Comparison of ENCODE assay signal across 8 mouse cellular contexts in genomic region chr11:94939280-94939679, GRCm38 (mm10). TPM values are rescaled to one million over a fixed set of nuclear protein-coding genes. Genes with fewer than 3 reads are reported as not detected.
DNase-seq lines count a peak whose midpoint lies in the region; ATAC-seq and TF ChIP-seq lines count a peak whose summit lies in the region.

No protein-coding gene starts in this region.

- no peak overlapping the region for H3K4me3 ChIP-seq in testis, adult 2 months (ENCODE audit: control insufficient read depth, low read depth, low read length)
- H3K4me3 ChIP-seq in kidney, embryonic 14.5 days (ENCODE audit: low read length), result peak overlapping the region; percentile 59; the same call in 1 of the 2 replicates
- H3K4me3 ChIP-seq in limb, embryonic 15.5 days, result peak overlapping the region; percentile 61
- no peak overlapping the region for H3K4me3 ChIP-seq in olfactory bulb, adult 2 months (ENCODE audit: insufficient read depth, low read depth, low read length)

- WGBS in kidney, embryonic 14.5 days, result 20% methylated on average over 4 of the region's 4 CpGs
- WGBS in limb, embryonic 15.5 days, result 12% methylated on average over 4 of the region's 4 CpGs
- 14% methylated on average over 4 of the region's 4 CpGs for WGBS in olfactory bulb, adult 2 months

- no peak for TF ChIP-seq POLR2A in testis, adult 2 months (IDR thresholded peaks at IDR 0.05; ENCODE audit: control insufficient read depth, low read depth, low read length)
- TF ChIP-seq POLR2A in olfactory bulb, adult 2 months (IDR thresholded peaks at IDR 0.05; ENCODE audit: insufficient read depth, low read depth, low read length), result no peak

- H3K36me3 ChIP-seq in testis, adult 2 months (ENCODE audit: control insufficient read depth, insufficient read depth, low read length), result no peaks in the 10 kb centered on the region
- peaks cover 47% of the 10 kb centered on the region for H3K36me3 ChIP-seq in kidney, embryonic 14.5 days (ENCODE audit: control insufficient read depth, insufficient read depth, low read length)
- peaks cover 64% of the 10 kb centered on the region for H3K36me3 ChIP-seq in limb, embryonic 15.5 days

- peak; percentile 74; the same call in 1 of the 2 replicates for TF ChIP-seq CTCF in testis, adult 2 months (IDR thresholded peaks at IDR 0.05; ENCODE audit: control insufficient read depth, insufficient read depth, insufficient replicate concordance, low read depth, low read length)
- peak; percentile 68 for TF ChIP-seq CTCF in olfactory bulb, adult 2 months (IDR thresholded peaks at IDR 0.05; ENCODE audit: insufficient read depth, low read depth, low read length)

- H3K4me2 ChIP-seq in kidney, embryonic 14.5 days (replicated peaks; ENCODE audit: low read depth, low read length), result peak overlapping the region; percentile 52
- peak overlapping the region; percentile 64 for H3K4me2 ChIP-seq in limb, embryonic 15.5 days

- no peak for ATAC-seq in kidney, embryonic 14.5 days (ENCODE audit: low FRiP score, low TSS enrichment)
- no peak for ATAC-seq in limb, embryonic 15.5 days (ENCODE audit: insufficient number of reproducible peaks, low FRiP score, low TSS enrichment, low read depth)

- H3K27ac ChIP-seq in testis, adult 2 months (ENCODE audit: control insufficient read depth, insufficient read depth, low read depth, low read length), result no peak overlapping the region
- H3K27ac ChIP-seq in kidney, embryonic 14.5 days (ENCODE audit: low read depth, low read length), result peak overlapping the region; percentile 42; the same call in 1 of the 2 replicates
- peak overlapping the region; percentile 97 for H3K27ac ChIP-seq in limb, embryonic 15.5 days
- no peak overlapping the region for H3K27ac ChIP-seq in olfactory bulb, adult 2 months (ENCODE audit: insufficient read depth, low read depth, low read length)

- H3K9me3 ChIP-seq in kidney, embryonic 14.5 days (ENCODE audit: control insufficient read depth, low read length), result no peaks in the 10 kb centered on the region
- H3K9me3 ChIP-seq in limb, embryonic 15.5 days, result no peaks in the 10 kb centered on the region

- DNase-seq in testis, postnatal 14 days (ENCODE audit: low spot score), result no peak
- peak; percentile 44 for DNase-seq in c-Kit-positive CD71-positive TER-119-negative erythroid progenitor cells, embryonic 14.5 days (ENCODE audit: low read depth)
- peak; percentile 75 for DNase-seq in gastrocnemius, adult 18-20 months (ENCODE audit: low spot score)
- peak; percentile 56 for DNase-seq in yolk sac, embryonic 10.5 days (ENCODE audit: low spot score)

- H3K27me3 ChIP-seq in testis, adult 2 months (ENCODE audit: control insufficient read depth, insufficient read depth, low read length), result 0 out of 2 replicates have a peak, but pooled peaks cover 2% of the 10 kb centered on the region
- H3K27me3 ChIP-seq in kidney, embryonic 14.5 days (ENCODE audit: control insufficient read depth, insufficient read depth, low read length), result peaks cover 8% of the 10 kb centered on the region; the same call in 1 of the 2 replicates
- H3K27me3 ChIP-seq in limb, embryonic 15.5 days, result 0 out of 2 replicates have a peak, but pooled peaks cover 12% of the 10 kb centered on the region

- peaks cover 15% of the 10 kb centered on the region for H3K4me1 ChIP-seq in testis, adult 2 months (ENCODE audit: control insufficient read depth, insufficient read depth, low read length)
- peaks cover 22% of the 10 kb centered on the region for H3K4me1 ChIP-seq in kidney, embryonic 14.5 days (ENCODE audit: control insufficient read depth, insufficient read depth, low read length)
- H3K4me1 ChIP-seq in limb, embryonic 15.5 days, result peaks cover 86% of the 10 kb centered on the region
- H3K4me1 ChIP-seq in olfactory bulb, adult 2 months (ENCODE audit: control insufficient read depth, insufficient read depth, low read length), result peaks cover 36% of the 10 kb centered on the region

- peak overlapping the region; percentile 38; the same call in 1 of the 2 replicates for H3K9ac ChIP-seq in kidney, embryonic 14.5 days (ENCODE audit: low read depth, low read length)
- peak overlapping the region; percentile 81 for H3K9ac ChIP-seq in limb, embryonic 15.5 days

RNA-seq across cellular contexts. Expression of gene Col1a1, which starts 3.3 kb away (rescaled TPM):
- 14.3 and 18.0 TPM in 2 replicates for polyA plus RNA-seq in testis, adult 2 months (2012; rRNA removed)
- total RNA-seq in gastrocnemius, adult 18-20 months (2021), result 10 to 100 TPM; 64.6 to 65.0 TPM
- 248 and 380 TPM in 2 replicates for polyA plus RNA-seq in kidney, embryonic 14.5 days (2014; fragmentation: Nextera tagmentation; extraction: Ambion mirVana)
- polyA plus RNA-seq in limb, embryonic 15.5 days (2015; fragmentation: Nextera tagmentation; extraction: Ambion mirVana), result 4,882 and 5,832 TPM in 2 replicates
- not detected in 2 replicates for polyA plus RNA-seq in olfactory bulb, adult 2 months (2012; ENCODE audit: insufficient read depth, insufficient read length, low replicate concordance, missing spikeins)

RNA-seq across cellular contexts. Expression of gene Hils1, which starts 28.1 kb away (rescaled TPM):
- polyA plus RNA-seq in testis, adult 2 months (2012; rRNA removed), result 1,028 and 1,102 TPM in 2 replicates
- total RNA-seq in gastrocnemius, adult 18-20 months (2021), result not detected
- polyA plus RNA-seq in kidney, embryonic 14.5 days (2014; fragmentation: Nextera tagmentation; extraction: Ambion mirVana), result not detected in 2 replicates
- 0.42 TPM in 1 of 2 replicates, not detected in the other for polyA plus RNA-seq in limb, embryonic 15.5 days (2015; fragmentation: Nextera tagmentation; extraction: Ambion mirVana)
- not detected in 2 replicates for polyA plus RNA-seq in olfactory bulb, adult 2 months (2012; ENCODE audit: insufficient read depth, insufficient read length, low replicate concordance, missing spikeins)

RNA-seq across cellular contexts. Expression of gene Sgca, which starts 36.8 kb away (rescaled TPM):
- 27.5 and 33.7 TPM in 2 replicates for polyA plus RNA-seq in testis, adult 2 months (2012; rRNA removed)
- 100 to 1,000 TPM; 283 to 304 TPM for total RNA-seq in gastrocnemius, adult 18-20 months (2021)
- polyA plus RNA-seq in kidney, embryonic 14.5 days (2014; fragmentation: Nextera tagmentation; extraction: Ambion mirVana), result 0.24 TPM in 1 of 2 replicates, not detected in the other
- polyA plus RNA-seq in limb, embryonic 15.5 days (2015; fragmentation: Nextera tagmentation; extraction: Ambion mirVana), result 7.5 and 18.9 TPM in 2 replicates
- polyA plus RNA-seq in olfactory bulb, adult 2 months (2012; ENCODE audit: insufficient read depth, insufficient read length, low replicate concordance, missing spikeins), result not detected in 2 replicates

RNA-seq across cellular contexts. Expression of gene Ppp1r9b, which starts 51.6 kb away (rescaled TPM):
- polyA plus RNA-seq in testis, adult 2 months (2012; rRNA removed), result 14.6 and 15.0 TPM in 2 replicates
- 10 to 100 TPM; 16.1 to 24.5 TPM for total RNA-seq in gastrocnemius, adult 18-20 months (2021)
- 12.0 and 14.6 TPM in 2 replicates for polyA plus RNA-seq in kidney, embryonic 14.5 days (2014; fragmentation: Nextera tagmentation; extraction: Ambion mirVana)
- polyA plus RNA-seq in limb, embryonic 15.5 days (2015; fragmentation: Nextera tagmentation; extraction: Ambion mirVana), result 9.7 and 9.9 TPM in 2 replicates
- polyA plus RNA-seq in olfactory bulb, adult 2 months (2012; ENCODE audit: insufficient read depth, insufficient read length, low replicate concordance, missing spikeins), result 129 TPM in 1 of 2 replicates, not detected in the other

Comparison
In these comparisons a context has a peak if more than half of its experiments do, and no peak if none do; other contexts are left out.
1. H3K27ac ChIP-seq: peak in kidney, embryonic 14.5 days (single experiment) and limb, embryonic 15.5 days (single experiment); none in testis, adult 2 months (single experiment) and olfactory bulb, adult 2 months (single experiment).
2. H3K4me3 ChIP-seq: peak in kidney, embryonic 14.5 days (single experiment) and limb, embryonic 15.5 days (single experiment); none in testis, adult 2 months (single experiment) and olfactory bulb, adult 2 months (single experiment).
3. RNA of gene Col1a1, which starts 3.3 kb away (polyA plus RNA-seq): 4,882 to 5,832 TPM in limb, embryonic 15.5 days and 248 to 380 TPM in kidney, embryonic 14.5 days; 14.3 to 18.0 TPM in testis, adult 2 months and not detected in olfactory bulb, adult 2 months; every median in the first group is over 10 times any median in the second.
4. RNA of gene Hils1, which starts 28.1 kb away (polyA plus RNA-seq): 1,028 to 1,102 TPM in testis, adult 2 months; not detected in kidney, embryonic 14.5 days, 0.42 TPM in limb, embryonic 15.5 days and not detected in olfactory bulb, adult 2 months; every median in the first group is over 100 times any median in the second.